ENCODE assay signal across 9 mouse cellular contexts in genomic region chr9:45345516-45345915, GRCm38 (mm10). TPM values are rescaled to one million over a fixed set of nuclear protein-coding genes. Genes with fewer than 3 reads are reported as not detected.
DNase-seq lines count a peak whose midpoint lies in the region; ATAC-seq and TF ChIP-seq lines count a peak whose summit lies in the region.
"Had no signal": no experiment of that assay in that cellular context is flagged by ENCODE, and none has a peak within 500 bp of the region (broad histone marks: within the 10 kb centered on the region; RNA-seq: fewer than 3 reads in every experiment).

No protein-coding gene starts in this region.

- no peaks in the 10 kb centered on the region for H3K9me3 ChIP-seq in liver, embryonic 14.5 days (ENCODE audit: control insufficient read depth, low read length)
- H3K9me3 ChIP-seq in liver, embryonic 12.5 days (replicated peaks): no peaks in the 10 kb centered on the region

- TF ChIP-seq CTCF in liver, embryonic 14.5 days (IDR thresholded peaks at IDR 0.05; ENCODE audit: low read depth): peak; percentile 32; the same call in 1 of the 2 replicates
- peak; percentile 51 for TF ChIP-seq CTCF in kidney, adult 2 months (conservative IDR thresholded peaks at IDR 0.05; ENCODE audit: insufficient read depth, insufficient read length, low read depth, low read length)

- H3K9ac ChIP-seq in liver, embryonic 14.5 days (replicated peaks): no peak overlapping the region
- H3K9ac ChIP-seq in liver, embryonic 12.5 days: no peak overlapping the region

- H3K36me3 ChIP-seq in liver, embryonic 14.5 days (replicated peaks; ENCODE audit: control insufficient read depth, insufficient read depth, low read depth): no peaks in the 10 kb centered on the region
- no peaks in the 10 kb centered on the region for H3K36me3 ChIP-seq in liver, embryonic 12.5 days
- no peaks in the 10 kb centered on the region for H3K36me3 ChIP-seq in kidney, adult 2 months (ENCODE audit: control insufficient read depth, insufficient read depth, low read length)

- H3K4me3 ChIP-seq in liver, embryonic 14.5 days (ENCODE audit: insufficient read depth in 1 of 2, low read depth in 2 of 2, low read length in 2 of 2): no peak overlapping the region
- no peak overlapping the region for H3K4me3 ChIP-seq in liver, embryonic 12.5 days
- no peak overlapping the region for H3K4me3 ChIP-seq in kidney, adult 2 months (ENCODE audit: insufficient read depth, low read depth, low read length)

- DNase-seq in adrenal gland, postnatal 14 days: peak; percentile 61
- DNase-seq in adrenal gland, postnatal 4 days (ENCODE audit: low spot score in 2 of 2): no peak
- DNase-seq in liver, embryonic 14.5 days (ENCODE audit: low read depth in 3 of 3, low spot score in 3 of 3): no peak
- DNase-seq in cerebellum, adult 8-10 months: peak; percentile 53
- peak; percentile 54 for DNase-seq in kidney, adult 2 months
- DNase-seq in yolk sac, embryonic 10.5 days (ENCODE audit: low spot score): peak; percentile 7
- DNase-seq in spleen, postnatal 4 days (ENCODE audit: low spot score in 2 of 2): no peak

- no peak overlapping the region for H3K4me2 ChIP-seq in liver, embryonic 14.5 days (ENCODE audit: low read depth)
- no peak overlapping the region for H3K4me2 ChIP-seq in liver, embryonic 12.5 days

- WGBS in liver, embryonic 14.5 days (ENCODE audit: insufficient replicate concordance): 61% methylated on average over 2 of the region's 2 CpGs
- 75% methylated on average over 2 of the region's 2 CpGs for whole genome bisulfite sequencing in liver, embryonic 12.5 days (ENCODE audit: insufficient replicate concordance)
- WGBS in kidney, adult 2 months: 41% methylated on average over 2 of the region's 2 CpGs

- no peak overlapping the region for H3K27ac ChIP-seq in liver, embryonic 14.5 days
- no peak overlapping the region for H3K27ac ChIP-seq in liver, embryonic 12.5 days
- no peak overlapping the region for H3K27ac ChIP-seq in kidney, adult 2 months (ENCODE audit: insufficient read depth, low read depth, low read length)
- H3K27ac ChIP-seq: macrophage had no signal

- TF ChIP-seq EP300 in liver, embryonic 14.5 days (IDR thresholded peaks at IDR 0.05; ENCODE audit: low read depth): no peak

- no peaks in the 10 kb centered on the region for H3K4me1 ChIP-seq in liver, embryonic 14.5 days (replicated peaks; ENCODE audit: control insufficient read depth in 2 of 2, insufficient read depth in 2 of 2, low read length in 1 of 2)
- no peaks in the 10 kb centered on the region for H3K4me1 ChIP-seq in liver, embryonic 12.5 days
- no peaks in the 10 kb centered on the region for H3K4me1 ChIP-seq in kidney, adult 2 months (ENCODE audit: control insufficient read depth, insufficient read depth, low read length)

- H3K27me3 ChIP-seq in liver, embryonic 14.5 days (ENCODE audit: control insufficient read depth, insufficient read depth, low read length): no peaks in the 10 kb centered on the region
- no peaks in the 10 kb centered on the region for H3K27me3 ChIP-seq in liver, embryonic 12.5 days (replicated peaks)
- no peaks in the 10 kb centered on the region for H3K27me3 ChIP-seq in kidney, adult 2 months (replicated peaks; ENCODE audit: control insufficient read depth, insufficient read depth, low read length)

- TF ChIP-seq POLR2A in kidney, adult 2 months (IDR thresholded peaks at IDR 0.05; ENCODE audit: low read depth, low read length): no peak

- ATAC-seq in liver, embryonic 14.5 days (ENCODE audit: insufficient read depth): no peak
- ATAC-seq in liver, embryonic 12.5 days: no peak

RNA-seq across cellular contexts. Expression of gene Fxyd6, which starts 24.5 kb away (rescaled TPM):
- 110 and 140 TPM in 2 replicates for total RNA-seq in adrenal gland, postnatal 14 days (2021)
- total RNA-seq in adrenal gland, postnatal 4 days (2021): 100 to 1,000 TPM; 123 to 137 TPM
- polyA plus RNA-seq in liver, embryonic 14.5 days (2012; rRNA removed): 0.89 and 1.1 TPM in 2 replicates
- 0.42 and 0.72 TPM in 2 replicates for polyA plus RNA-seq in liver, embryonic 14.5 days (2014; fragmentation: Nextera tagmentation; extraction: Ambion mirVana)
- polyA plus RNA-seq in liver, embryonic 12.5 days (2016; fragmentation: Nextera tagmentation; extraction: Ambion mirVana): 5.0 and 5.2 TPM in 2 replicates
- polyA plus RNA-seq in kidney, adult 2 months (2012; rRNA removed): 16.3 and 20.3 TPM in 2 replicates
- polyA plus RNA-seq: macrophage had no signal

RNA-seq across cellular contexts. Expression of gene Tmprss13, which starts 26.6 kb away (rescaled TPM):
- 0.15 TPM in 1 of 2 replicates, not detected in the other for total RNA-seq in adrenal gland, postnatal 14 days (2021)
- under 1 TPM; 0.17 to 0.28 TPM for total RNA-seq in adrenal gland, postnatal 4 days (2021)
- polyA plus RNA-seq in liver, embryonic 14.5 days (2012; rRNA removed): not detected in 2 replicates
- polyA plus RNA-seq in liver, embryonic 14.5 days (2014; fragmentation: Nextera tagmentation; extraction: Ambion mirVana): not detected in 2 replicates
- not detected in 2 replicates for polyA plus RNA-seq in liver, embryonic 12.5 days (2016; fragmentation: Nextera tagmentation; extraction: Ambion mirVana)
- 0.56 and 0.64 TPM in 2 replicates for polyA plus RNA-seq in kidney, adult 2 months (2012; rRNA removed)
- polyA plus RNA-seq: macrophage had no signal

RNA-seq across cellular contexts. Expression of gene Fxyd2, which starts 54.0 kb away (rescaled TPM):
- total RNA-seq in adrenal gland, postnatal 14 days (2021): 3.0 and 6.3 TPM in 2 replicates
- 100 to 1,000 TPM in 1 of 2 experiments, 1 to 10 TPM in 1; 8.6 to 119 TPM for total RNA-seq in adrenal gland, postnatal 4 days (2021)
- 0.50 and 0.95 TPM in 2 replicates for polyA plus RNA-seq in liver, embryonic 14.5 days (2012; rRNA removed)
- 0.55 and 0.76 TPM in 2 replicates for polyA plus RNA-seq in liver, embryonic 14.5 days (2014; fragmentation: Nextera tagmentation; extraction: Ambion mirVana)
- 1.2 and 1.5 TPM in 2 replicates for polyA plus RNA-seq in liver, embryonic 12.5 days (2016; fragmentation: Nextera tagmentation; extraction: Ambion mirVana)
- 8,481 and 8,923 TPM in 2 replicates for polyA plus RNA-seq in kidney, adult 2 months (2012; rRNA removed)

Comparison
In these comparisons a context has a peak if more than half of its experiments do, and no peak if none do; other contexts are left out.
1. DNase-seq: peak in adrenal gland, postnatal 14 days (single experiment), cerebellum, adult 8-10 months (single experiment), kidney, adult 2 months (single experiment) and yolk sac, embryonic 10.5 days (single experiment); none in adrenal gland, postnatal 4 days (0 of 2), liver, embryonic 14.5 days (0 of 3) and spleen, postnatal 4 days (0 of 2).
2. RNA of gene Fxyd2, which starts 54.0 kb away (polyA plus RNA-seq): 8,481 to 8,923 TPM in kidney, adult 2 months; 1.2 to 1.5 TPM in liver, embryonic 12.5 days and 0.50 to 0.95 TPM in liver, embryonic 14.5 days; every median in the first group is over 1,000 times any median in the second.